Mouse (Mus musculus) megakaryocyte-erythroid progenitor cell, adult 5 weeks (primary cell): ENCODE measurements around the gene Adam15. TPM values are rescaled to one million over a fixed set of nuclear protein-coding genes. Genes with fewer than 3 reads are reported as not detected.

Experiments
- polyA plus RNA-seq: library from polyadenylated mRNA; stranded (reverse); fragments of >175 nt; gene quantifications from 2 replicates; pipeline ENCODE4 v1.2.3, GENCODE M21; 2012

The Adam15 gene
- polyA plus RNA-seq, result 195 and 256 TPM in 2 replicates

GRCm38 (mm10) chr3:89349869-89350501, at the start of gene Adam15:
Gene Adam15 (minus strand): TSS chr3:89349996.

GRCm38 (mm10) chr3:89394006-89394893, 44.5 kb upstream of the Adam15 start, which contains the start of gene Zbtb7b:
Gene Zbtb7b (minus strand): TSS chr3:89394776.

GRCm38 (mm10) chr3:89365153-89365485, 15.3 kb upstream of the Adam15 start, which contains the start of gene Dcst1:
Gene Dcst1 (minus strand): TSS chr3:89365253.

GRCm38 (mm10) chr3:89361675-89362074, 11.9 kb upstream of the Adam15 start, which contains the start of gene Dcst2:
Gene Dcst2 (plus strand): TSS chr3:89361975.

GRCm38 (mm10) chr3:89337721-89338578, 11.8 kb downstream of the Adam15 start, which contains the start of gene Efna4:
Gene Efna4 (minus strand): TSS chr3:89338028.

GRCm38 (mm10) chr3:89322514-89323165, 27.2 kb downstream of the Adam15 start, which contains the start of gene Efna3:
Gene Efna3 (minus strand): TSS chr3:89322965.

Other genes with a start within 250 kb of the Adam15 start
- gene Gm43738, start 248.9 kb downstream of the Adam15 start, polyA plus RNA-seq, result 1.0 and 1.1 TPM in 2 replicates
- gene Fdps, start 248.0 kb downstream of the Adam15 start, polyA plus RNA-seq, result 5.8 and 10.1 TPM in 2 replicates
- gene Pklr, start 213.9 kb downstream of the Adam15 start, polyA plus RNA-seq, result 27.8 and 36.5 TPM in 2 replicates
- 1.8 and 2.5 TPM in 2 replicates for gene Hcn3, start 189.8 kb downstream of the Adam15 start, polyA plus RNA-seq
- gene Clk2, start 185.2 kb downstream of the Adam15 start, polyA plus RNA-seq, result 49.2 and 71.4 TPM in 2 replicates
- 366 and 382 TPM in 2 replicates for gene Scamp3, start 172.5 kb downstream of the Adam15 start, polyA plus RNA-seq
- 253 and 287 TPM in 2 replicates for gene Fam189b, start 166.9 kb downstream of the Adam15 start, polyA plus RNA-seq
- 9.8 and 12.3 TPM in 2 replicates for gene Gba, start 147.1 kb downstream of the Adam15 start, polyA plus RNA-seq
- 0.61 and 2.0 TPM in 2 replicates for gene Thbs3, start 134.8 kb downstream of the Adam15 start, polyA plus RNA-seq
- 318 and 336 TPM in 2 replicates for gene Mtx1, start 122.9 kb downstream of the Adam15 start, polyA plus RNA-seq
- 0.56 and 0.64 TPM in 2 replicates for gene Muc1, start 120.9 kb downstream of the Adam15 start, polyA plus RNA-seq
- gene Krtcap2, start 104.0 kb downstream of the Adam15 start, polyA plus RNA-seq, result 235 and 304 TPM in 2 replicates
- gene Trim46, start 103.7 kb downstream of the Adam15 start, polyA plus RNA-seq, result 9.2 and 11.3 TPM in 2 replicates
- gene Dpm3, start 90.6 kb downstream of the Adam15 start, polyA plus RNA-seq, result 448 and 506 TPM in 2 replicates
- gene Slc50a1, start 79.4 kb downstream of the Adam15 start, polyA plus RNA-seq, result 12.7 and 16.4 TPM in 2 replicates
- not detected in 2 replicates for gene Efna1, start 68.9 kb downstream of the Adam15 start, polyA plus RNA-seq
- gene Efna3, start 27.0 kb downstream of the Adam15 start, polyA plus RNA-seq, result 0.83 and 0.91 TPM in 2 replicates
- gene Efna4, start 12.0 kb downstream of the Adam15 start, polyA plus RNA-seq, result 3.1 and 4.1 TPM in 2 replicates
- not detected in 2 replicates for gene Dcst2, start 12.0 kb upstream of the Adam15 start, polyA plus RNA-seq
- not detected in 2 replicates for gene Dcst1, start 15.3 kb upstream of the Adam15 start, polyA plus RNA-seq
- gene Zbtb7b, start 44.8 kb upstream of the Adam15 start, polyA plus RNA-seq, result 42.9 and 63.7 TPM in 2 replicates
- gene Lenep, start 52.8 kb upstream of the Adam15 start, polyA plus RNA-seq, result 0.05 and 0.10 TPM in 2 replicates
- 17.5 and 17.9 TPM in 2 replicates for gene Flad1, start 61.9 kb upstream of the Adam15 start, polyA plus RNA-seq
- gene Cks1b, start 68.4 kb upstream of the Adam15 start, polyA plus RNA-seq, result 66.6 and 73.2 TPM in 2 replicates
- gene Shc1, start 68.4 kb upstream of the Adam15 start, polyA plus RNA-seq, result 117 and 151 TPM in 2 replicates
- 111 and 155 TPM in 2 replicates for gene Pygo2, start 80.2 kb upstream of the Adam15 start, polyA plus RNA-seq
- 18.0 and 19.0 TPM in 2 replicates for gene Pbxip1, start 86.7 kb upstream of the Adam15 start, polyA plus RNA-seq
- 9.1 and 14.1 TPM in 2 replicates for gene Pmvk, start 104.5 kb upstream of the Adam15 start, polyA plus RNA-seq
- 0.02 and 0.08 TPM in 2 replicates for gene Kcnn3, start 170.2 kb upstream of the Adam15 start, polyA plus RNA-seq